Mouse (Mus musculus) adrenal gland, postnatal 36 days (tissue): ENCODE measurements around the gene Lage3. TPM values are rescaled to one million over a fixed set of nuclear protein-coding genes. Genes with fewer than 3 reads are reported as not detected.
"Not testable (repeated sequence)": the region's sequence is repeated elsewhere in the genome, so short reads cannot be mapped to it uniquely, and the experiment has no call there.

Experiments
- DNase-seq, 2 experiments: peaks; one replicate each; pipeline ENCODE4 v3.0.0; 2021; ENCODE audit warnings: mixed read lengths in 1 of 2
- long read RNA-seq, 2 experiments: library from polyadenylated mRNA; stranded (forward); transcript quantifications; one replicate each; pipeline ENCODE4 v2.0.0; 2021; ENCODE audit warnings: borderline sequencing depth in 2 of 2
- total RNA-seq, 2 experiments: library from RNA; stranded (reverse); gene quantifications; 2 replicates each; pipeline ENCODE4 v1.2.3; 2021

Lage3 gene
- 10 to 100 TPM; 42.8 to 58.2 TPM for total RNA-seq
- long read RNA-seq, experiment 1, transcript Lage3-201 (3 exons, 761 nt), result major isoform, 47 of 58 reads
- long read RNA-seq, experiment 1, partial matches to known transcripts, result 0 of 58 reads
- long read RNA-seq, experiment 1, other reads (novel, unspliced or antisense), result 4 of 58 reads
- long read RNA-seq, experiment 2, transcript Lage3-201 (3 exons, 761 nt), result major isoform, 11 of 13 reads
- long read RNA-seq, experiment 2, partial matches to known transcripts, result 1 of 13 reads
- long read RNA-seq, experiment 2, other reads (novel, unspliced or antisense), result 0 of 13 reads

DNA sequence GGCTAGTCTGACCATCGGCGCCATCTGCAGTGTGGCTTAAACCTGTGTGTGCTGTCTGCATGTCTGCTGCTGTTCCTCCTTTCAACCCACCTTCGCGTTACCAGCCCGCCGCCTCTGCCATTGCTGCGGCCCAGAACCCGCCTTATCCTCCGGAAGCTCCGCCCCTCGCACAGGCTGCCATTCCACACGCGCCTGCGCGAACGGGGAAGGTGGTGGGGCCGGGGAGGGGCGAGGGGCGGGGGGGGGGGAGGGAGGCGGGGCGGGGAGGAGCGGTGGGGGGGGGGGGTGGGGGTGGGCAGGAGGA, at the start of gene Lage3:
Gene Lage3, minus strand, starts transcription at position 152 of the 304 bp plus-strand sequence.
- peak; percentile 87 to 89 for DNase-seq

DNA sequence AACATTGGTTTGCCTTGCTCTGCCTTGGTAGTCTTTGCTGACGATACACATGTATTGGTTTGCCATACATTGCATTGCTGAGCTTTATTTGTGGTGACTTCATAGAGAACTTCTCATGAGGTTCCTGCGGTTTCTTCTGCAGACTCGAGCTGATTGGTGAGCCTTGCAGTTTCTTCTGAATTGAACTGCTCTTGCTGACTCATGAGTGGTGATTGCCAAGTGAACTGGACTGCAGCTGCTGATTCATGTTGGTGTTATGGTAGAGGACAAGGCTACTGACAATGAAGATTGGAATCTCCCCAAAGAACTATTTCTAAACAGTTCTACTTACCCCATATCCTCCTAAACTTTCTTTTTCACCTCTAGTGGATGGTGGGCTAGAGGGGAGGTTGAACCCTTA, 46.7 kb upstream of the Lage3 start:
- peak; percentile 9 to 42 for DNase-seq

DNA sequence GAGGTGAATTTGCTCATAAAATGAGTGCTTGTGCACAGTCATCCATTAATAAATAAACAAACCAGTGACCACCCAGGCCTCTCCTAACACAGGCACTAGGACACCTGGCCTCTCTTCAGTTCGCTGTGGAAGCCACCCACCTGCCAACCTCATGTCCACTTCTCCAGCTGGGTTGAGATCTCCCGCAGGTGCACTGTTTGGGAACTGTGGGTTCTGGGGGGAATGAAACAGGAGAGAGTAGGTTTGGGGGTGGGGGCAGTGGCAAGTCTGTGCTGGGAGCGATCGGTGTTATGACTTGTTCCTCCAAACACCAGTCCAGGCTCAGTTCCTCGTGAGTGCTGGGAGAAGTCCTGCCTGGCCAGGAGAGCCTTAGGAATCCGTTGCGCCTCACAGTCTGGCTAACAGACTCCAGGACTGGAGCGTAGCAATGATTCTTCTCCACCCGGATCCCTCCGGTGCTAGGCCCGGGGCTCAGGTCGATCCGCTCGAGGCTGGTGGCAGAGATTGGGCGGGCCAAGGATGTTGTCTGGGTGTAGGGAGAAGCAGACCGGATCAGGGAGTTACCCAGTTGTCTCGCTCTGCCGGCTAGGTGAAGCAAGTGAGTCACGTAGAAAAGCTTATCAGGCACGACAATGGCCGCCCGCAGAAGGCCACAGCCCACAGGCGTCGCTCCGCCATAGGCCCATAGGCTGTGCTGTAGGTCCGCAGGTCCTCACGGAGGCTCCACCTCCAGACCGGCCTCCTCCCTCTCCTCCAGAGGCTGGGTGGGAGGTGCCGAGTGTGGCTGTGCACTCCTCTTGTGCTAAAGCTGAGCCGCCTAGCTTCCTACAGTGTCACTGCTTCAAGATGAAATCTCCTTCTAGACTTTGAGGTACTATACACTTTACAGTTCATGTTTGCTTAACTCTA, 39.4 kb upstream of the Lage3 start, which contains the start of the genes Fam3a and Ikbkg:
Gene Fam3a, minus strand, starts transcription at position 738 of the 909 bp plus-strand sequence.
Gene Ikbkg, plus strand, starts transcription at position 756 of the 909 bp plus-strand sequence.
- DNase-seq, result peak; percentile 88 to 89

DNA sequence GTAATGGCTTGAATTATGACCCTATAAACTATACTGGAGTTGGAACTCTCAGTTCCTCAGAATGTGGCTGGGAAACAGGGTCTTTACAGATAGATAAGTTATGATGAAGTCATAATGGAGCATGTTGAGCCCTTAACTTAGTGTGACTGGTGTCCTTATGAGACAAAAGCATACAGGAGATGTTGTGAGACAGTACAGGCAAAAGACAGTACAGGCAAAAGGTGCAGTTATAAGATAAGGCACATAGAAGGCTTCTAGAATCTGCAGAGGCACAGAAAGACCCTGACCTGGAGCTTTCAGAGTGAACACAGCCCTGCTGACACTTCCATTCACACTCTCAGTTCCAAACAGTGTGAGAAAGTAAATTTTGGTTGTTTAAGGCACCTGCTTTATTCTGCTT, 34.7 kb upstream of the Lage3 start:
- DNase-seq, result no peak

DNA sequence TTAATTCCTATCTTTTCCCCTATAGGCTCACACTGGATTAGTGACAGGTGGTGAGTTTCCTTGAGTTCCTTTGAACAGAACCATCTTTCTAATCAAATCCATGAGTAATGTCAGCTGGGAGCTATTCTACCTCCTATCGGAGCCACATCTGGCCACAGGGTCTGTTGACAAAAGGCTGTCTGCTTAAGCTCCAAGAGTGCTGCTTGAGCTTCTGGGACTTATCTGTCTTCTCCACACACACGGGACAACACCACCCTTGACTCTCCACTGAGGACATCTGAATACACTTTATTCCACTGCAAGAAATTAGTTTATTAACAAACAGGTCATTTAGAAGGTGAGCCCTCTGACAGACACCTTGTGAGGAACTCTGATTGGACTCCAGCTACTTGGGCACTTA, 31.0 kb upstream of the Lage3 start:
- DNase-seq, result no peak

DNA sequence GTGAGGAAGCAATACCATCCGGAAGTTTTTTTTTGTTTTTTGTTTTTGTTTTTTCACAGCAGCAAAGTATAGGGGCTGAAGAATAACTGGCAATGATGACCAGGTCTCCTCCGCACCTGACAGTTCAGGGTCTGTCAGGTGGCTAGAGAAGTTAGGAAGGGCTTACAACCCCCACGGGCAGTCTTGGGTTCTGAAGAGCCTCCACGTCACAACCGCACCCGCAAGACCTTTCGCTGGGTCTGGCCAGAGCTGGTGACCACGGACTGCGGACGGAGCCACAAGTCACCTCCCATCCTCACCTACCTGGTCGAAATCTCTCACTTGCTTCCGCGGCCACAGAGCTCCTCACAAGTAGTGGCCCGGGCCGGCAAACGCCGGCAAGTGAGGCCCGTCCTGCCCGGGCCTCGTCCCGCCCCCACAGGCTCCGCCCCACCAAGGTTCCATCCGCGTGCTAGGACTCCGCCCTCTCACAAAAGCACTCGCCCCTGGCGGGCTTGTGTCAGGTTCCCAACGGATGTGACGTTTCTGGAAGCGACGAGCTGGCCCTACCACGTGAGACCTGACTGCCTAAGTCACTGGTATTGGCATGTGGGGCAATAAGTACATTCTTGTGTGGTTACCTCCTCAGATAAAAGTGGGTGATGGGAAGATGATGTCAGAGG, 19.6 kb upstream of the Lage3 start, which contains the start of the genes Ubl4a and Slc10a3:
Gene Ubl4a, minus strand, starts transcription at position 331 of the 662 bp plus-strand sequence.
Gene Slc10a3, minus strand, starts transcription at position 462 of the 662 bp plus-strand sequence.
- DNase-seq, result peak; percentile 90 to 92

DNA sequence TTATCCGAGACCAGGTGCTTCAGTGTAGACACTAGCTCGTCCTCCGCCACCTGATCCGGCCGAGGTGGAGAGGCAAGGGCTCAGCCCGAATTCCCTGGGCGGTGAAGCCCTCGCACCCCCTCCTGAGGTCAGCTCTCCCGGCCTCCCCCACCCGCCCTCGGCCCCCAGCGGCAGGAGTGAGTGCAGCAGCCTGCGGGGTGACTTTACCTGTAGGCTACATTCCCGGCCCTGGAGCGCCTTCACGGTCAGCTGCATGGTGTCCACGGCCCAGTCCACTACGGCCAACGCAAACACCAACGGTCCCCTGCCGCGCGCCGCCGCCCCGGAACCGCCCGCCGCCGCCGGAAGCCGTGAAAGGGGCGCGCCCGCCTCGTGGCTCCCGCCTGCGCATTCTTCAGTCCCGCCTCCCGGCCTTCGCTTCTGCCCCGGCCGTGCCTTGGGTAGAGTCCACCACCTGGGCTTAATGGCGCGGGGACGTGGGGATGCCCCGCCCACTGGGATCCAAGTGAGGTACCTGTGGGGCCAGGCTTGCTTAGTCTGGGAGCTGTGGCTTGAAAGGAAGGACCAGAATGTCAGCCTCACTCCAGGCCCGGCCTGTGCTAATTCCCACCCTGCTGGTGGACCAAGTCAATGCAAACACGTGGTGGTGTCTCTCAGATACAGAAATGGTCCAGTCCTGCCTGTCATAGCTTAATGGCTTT, 14.9 kb upstream of the Lage3 start:
- DNase-seq, result peak; percentile 83 to 89

DNA sequence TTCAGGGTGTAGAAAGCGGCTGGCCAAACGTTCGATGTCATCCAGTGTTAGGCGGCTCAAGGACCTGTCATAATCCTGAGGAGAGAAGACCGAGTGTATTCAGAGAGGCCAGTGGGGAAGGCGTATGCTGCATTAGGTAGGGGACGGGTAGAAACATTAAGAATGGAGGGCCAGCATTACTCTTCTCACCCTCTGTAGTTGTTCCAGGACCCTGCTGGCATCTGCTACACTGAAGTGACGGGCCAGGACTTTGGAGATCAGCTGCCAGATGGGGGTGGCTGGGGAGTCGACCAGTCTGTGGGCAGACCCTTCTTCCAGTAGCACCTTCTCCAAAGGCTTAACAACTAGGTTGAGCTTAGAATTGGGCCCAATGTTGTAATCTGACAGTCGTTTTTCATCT, 14.1 kb upstream of the Lage3 start:
- no peak for DNase-seq

DNA sequence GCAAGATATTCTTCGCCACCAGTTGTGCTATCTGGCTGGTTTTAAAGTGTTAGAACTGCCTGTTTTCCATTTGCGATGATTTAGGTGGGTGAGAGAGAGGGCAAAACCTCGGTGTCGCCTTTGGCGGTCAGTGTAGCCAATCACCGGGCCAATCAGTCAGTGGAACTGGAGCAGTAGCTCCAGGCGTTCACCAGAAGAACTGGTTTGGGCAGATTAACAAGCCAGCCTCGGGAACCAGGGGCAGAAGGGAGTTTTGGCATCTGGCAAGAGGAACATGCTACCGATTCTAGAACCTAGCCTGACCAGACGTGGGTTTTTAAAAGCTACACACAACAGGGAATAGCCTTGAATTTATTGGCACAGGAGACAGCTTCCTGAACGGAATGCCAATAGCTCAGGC, 5.8 kb upstream of the Lage3 start:
- no peak for DNase-seq

DNA sequence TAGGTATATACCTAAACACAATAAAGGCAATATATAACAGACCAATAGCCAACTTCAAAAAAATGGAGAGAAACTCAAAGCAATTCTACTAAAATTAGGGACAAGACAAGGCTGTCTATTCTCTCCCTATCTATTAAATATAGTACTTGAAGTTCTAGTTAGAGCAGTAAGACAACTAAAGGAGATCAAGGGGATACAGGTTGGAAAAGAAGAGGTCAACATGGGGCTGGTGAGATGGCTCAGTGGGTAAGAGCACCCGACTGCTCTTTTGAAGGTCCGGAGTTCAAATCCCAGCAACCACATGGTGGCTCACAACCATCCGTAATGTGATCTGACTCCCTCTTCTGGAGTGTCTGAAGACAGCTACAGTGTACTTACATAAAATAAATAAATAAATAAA, 3.7 kb upstream of the Lage3 start:
- not testable (repeated sequence) for DNase-seq

DNA sequence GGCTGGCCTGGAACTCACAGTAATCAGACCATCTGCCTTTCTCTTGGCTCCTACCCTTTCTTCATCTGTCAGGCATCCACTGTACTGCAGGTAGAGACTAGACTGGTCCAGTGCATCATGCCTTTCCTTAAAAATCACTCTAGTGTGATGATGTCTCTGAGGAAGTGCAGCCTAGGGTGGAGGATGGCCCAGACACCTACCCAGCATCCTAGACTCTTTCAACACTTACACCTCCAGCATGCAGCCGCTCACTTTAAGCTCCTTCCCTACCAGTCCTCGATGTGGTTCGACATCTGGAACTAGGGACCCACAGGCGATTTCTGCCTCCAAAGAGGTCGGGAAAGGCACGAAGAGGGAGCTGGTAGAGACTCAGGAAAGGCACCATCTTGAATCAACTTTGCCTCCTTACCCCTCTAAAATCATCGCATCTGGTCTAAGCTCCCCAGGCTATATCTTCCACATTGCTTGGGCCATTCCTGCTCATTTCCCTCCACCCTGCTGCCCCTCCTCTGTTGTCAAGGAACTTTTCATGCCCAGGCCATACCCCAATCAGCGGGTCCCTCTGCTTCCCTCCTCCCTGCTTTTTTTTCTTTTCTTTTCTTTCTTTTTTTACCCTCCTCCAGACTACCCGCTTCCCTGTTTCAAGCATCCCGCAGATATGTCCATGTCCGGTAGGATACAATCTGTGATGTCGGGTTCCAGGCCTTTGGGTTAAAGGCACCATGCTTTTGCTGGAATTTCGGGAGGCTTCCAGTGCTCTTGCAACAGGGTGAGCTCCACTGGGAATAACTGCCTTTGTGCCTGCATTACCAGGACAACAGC, 562 bp downstream of the Lage3 start:
- DNase-seq, result no peak

DNA sequence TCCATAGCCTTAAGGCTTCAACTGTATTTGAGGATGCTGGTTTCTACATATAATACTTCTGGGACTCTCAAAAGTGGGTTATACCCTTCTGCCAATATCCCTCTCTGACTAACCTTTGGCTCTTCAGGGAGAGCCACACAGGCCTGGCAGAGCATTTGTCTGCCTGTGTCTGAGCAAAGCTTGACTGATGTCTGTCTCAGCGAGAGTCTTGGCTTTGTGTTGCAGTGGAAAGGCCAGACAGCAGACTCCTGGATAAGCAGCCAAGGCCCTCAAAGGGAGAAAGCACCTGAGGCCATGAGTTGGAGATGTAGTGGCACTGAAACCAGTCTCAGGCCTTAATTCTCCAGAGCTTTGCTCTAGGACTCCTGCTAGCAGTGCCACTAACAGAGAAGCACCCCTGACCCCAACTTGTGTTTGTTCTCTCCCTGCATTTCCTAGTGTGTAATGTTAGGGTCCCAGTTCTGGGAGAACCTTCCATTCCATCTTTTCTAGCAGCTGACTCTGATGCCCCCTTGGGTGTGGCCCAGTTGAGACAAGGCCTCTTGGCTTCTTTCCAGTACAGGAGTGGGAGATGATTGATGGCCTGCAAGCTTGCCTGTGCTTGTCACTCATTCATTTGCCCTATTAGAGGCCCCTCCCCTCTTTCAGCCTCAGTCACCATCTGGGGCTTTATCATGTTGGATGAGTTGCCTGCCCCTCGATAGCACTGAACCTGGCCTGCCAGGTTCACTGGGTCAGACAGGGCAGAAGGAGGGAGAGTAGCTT, 23.1 kb downstream of the Lage3 start:
- no peak for DNase-seq

DNA sequence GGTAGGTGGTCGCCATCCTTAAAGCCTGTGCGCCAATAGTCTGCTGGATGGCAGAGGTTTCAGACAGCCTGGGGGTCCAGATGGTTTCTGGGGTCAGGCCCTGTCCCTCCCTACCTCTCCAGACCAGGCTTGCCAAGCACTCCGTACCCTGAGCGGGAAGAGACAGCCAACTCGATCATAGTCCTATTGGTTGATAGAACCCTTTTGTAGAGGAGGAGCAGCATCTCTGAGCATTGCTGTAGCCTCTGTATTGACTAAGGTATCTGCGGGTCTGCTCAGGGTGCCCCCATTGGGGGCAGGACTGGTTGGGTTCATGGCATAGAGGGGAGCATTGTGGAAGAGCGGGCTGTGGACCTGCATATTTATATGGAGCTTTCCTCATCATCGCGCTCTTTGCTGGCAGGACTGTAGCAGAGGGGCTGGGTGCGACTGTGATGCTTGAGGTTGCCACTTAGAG, 24.2 kb downstream of the Lage3 start:
- DNase-seq, result no peak

DNA sequence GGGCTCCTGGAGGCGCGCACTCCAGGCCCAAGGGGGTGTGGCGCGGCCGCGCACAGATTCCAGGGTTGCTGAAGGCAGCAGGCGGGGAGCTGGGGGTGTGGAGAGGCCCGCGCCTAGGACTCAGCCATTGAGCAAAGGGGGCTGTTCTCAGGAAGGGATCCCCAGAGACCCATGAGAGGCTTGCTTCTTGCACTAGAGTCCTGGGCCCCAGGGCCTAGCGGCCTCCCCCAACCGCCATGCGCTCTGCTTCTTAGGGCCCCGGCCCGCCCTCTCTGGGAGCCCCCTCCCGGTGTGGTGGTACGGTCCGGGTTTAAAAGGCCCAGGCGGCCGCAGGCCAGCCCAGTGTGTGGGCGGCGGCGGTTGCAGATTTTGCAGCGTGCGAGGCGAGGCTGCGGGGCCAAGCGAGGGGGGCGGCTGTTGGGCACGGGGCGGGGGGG, 24.7 kb downstream of the Lage3 start, which contains the start of gene Plxna3:
Gene Plxna3, plus strand, starts transcription at position 342 of the 437 bp plus-strand sequence.
- DNase-seq, result peak; percentile 75 to 82

DNA sequence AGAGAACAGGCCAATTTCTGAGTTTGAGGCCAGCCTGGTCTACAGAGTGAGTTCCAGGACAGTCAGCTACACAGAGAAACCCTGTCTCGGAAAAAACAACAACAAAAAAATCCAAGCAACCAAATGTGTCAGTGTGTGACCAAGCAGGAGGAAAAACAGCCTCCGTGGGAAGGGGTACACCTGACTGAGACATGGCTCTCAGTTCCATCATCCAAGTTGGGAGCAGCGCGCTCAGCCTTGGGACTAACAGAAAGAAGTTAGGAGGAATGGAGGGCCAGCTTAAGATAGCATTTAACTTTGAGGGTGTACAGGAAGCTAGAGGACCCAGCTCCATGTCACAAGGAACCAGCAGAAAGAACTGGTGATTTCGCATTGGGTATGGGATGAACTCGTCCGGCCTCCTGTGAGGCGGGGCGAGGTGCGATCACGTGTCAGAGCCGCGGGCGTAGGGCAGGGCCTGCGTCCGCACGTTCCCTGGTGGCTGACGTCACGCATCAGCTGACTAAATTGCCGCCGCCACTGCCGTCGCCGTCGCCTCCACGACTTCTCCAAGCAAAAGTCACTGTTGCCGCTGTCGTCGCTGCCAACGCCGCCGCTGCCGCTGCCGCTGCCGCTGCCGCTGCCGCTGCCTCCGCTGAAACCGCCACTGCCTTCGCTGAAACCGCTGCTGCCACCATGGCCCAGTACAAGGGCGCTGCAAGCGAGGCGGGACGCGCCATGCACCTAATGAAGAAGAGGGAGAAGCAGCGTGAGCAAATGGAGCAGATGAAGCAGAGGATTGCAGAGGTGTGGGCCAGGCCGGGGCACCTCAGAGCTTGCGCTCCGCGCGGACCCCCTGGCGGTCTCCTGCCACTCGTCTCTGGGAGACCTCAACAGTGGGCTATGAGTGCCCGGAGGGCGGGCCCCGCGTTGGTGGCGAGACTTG, 40.6 kb downstream of the Lage3 start, which contains the start of gene Fam50a:
Gene Fam50a, plus strand, starts transcription at position 494 of the 925 bp plus-strand sequence.
- peak; percentile 92 to 93 for DNase-seq

DNA sequence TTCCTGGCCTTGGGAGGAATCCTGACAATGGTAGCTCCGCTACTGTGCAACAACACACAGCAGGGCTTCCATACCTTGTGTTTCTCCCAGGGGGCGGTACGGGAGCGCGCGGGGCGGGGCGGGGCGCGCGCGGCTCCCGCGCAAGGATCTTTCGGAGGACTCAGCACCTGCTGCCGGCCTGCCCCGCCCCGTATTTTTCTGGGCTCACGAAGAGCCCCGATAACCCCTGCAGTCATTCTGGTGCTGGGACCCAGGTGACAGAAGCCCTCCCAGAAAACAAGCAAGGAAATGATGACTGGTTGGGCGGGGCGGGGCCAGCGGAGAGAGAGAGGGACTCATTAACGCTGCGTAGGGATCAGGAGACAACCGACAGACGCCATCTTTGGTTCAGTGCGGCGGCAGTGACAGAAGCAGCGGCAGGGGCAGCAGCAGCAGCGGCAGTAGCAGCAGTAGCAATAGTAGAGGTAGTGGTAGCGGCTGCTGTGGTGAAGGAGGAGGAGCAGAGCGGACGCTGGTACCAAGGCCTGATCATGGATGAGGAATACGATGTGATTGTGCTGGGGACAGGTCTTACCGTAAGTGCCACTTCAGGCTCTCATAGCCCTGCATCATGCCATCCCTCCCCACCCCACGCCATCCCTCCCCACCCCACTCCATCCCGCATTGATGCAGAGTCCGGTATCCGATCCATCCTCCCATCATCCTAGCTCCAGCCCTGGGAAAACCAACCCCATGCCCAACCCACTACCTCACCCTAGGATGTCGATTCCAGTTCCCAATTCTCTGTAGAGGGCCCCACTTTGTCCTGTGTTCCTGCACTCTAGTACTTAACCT, 48.3 kb downstream of the Lage3 start, which contains the start of gene Gdi1:
Gene Gdi1, plus strand, starts transcription at position 132 of the 834 bp plus-strand sequence.
- DNase-seq, result peak; percentile 64 to 79
